Mouse (Mus musculus) cortical plate, adult 2 months (tissue): ENCODE results near the gene Adsl.

Experiments used
- CTCF ChIP-seq: fragments of 200-500 bp; IDR thresholded peaks from 2 replicates; pipeline ENCODE4 v1.5.1; 2011; ENCODE audit warnings: mild to moderate bottlenecking, control low read depth, low read length; ENCODE audit not compliant: insufficient read depth; ENCODE audit errors: extremely low read depth
- POLR2A ChIP-seq: fragments of 200-500 bp; IDR thresholded peaks from 2 replicates; pipeline ENCODE4 v1.6.1; 2011; ENCODE audit warnings: mild to moderate bottlenecking, low read length, control low read depth; ENCODE audit not compliant: insufficient read depth; ENCODE audit errors: extremely low read depth

GRCm38 (mm10) chr15:80924211-80924610 lies 24.1 kb upstream of the Adsl start:
- no peak for TF ChIP-seq CTCF
- TF ChIP-seq POLR2A: no peak
